Mouse (Mus musculus) hindbrain, embryonic 16.5 days (tissue): Measurements from ENCODE around the gene Antxr2. TPM values are rescaled to one million over a fixed set of nuclear protein-coding genes. Genes with fewer than 3 reads are reported as not detected.

Experiments
- ATAC-seq: fragments of 200-750 bp; cut with Nextera tagmentation; 2 replicates; pipeline ENCODE4 v1.8.0; 2017; ENCODE audit warnings: moderate TSS enrichment, moderate library complexity
- H3K27ac ChIP-seq: fragments of 300-500 bp; sonication (generic); 2 replicates; pipeline ENCODE4 v1.5.1; 2014; ENCODE audit warnings: low read depth, mild to moderate bottlenecking, control low read depth, low read length, moderate library complexity
- H3K27me3 ChIP-seq: fragments of 300-500 bp; sonication (generic); replicated peaks from 2 replicates; pipeline ENCODE4 v1.6.1; 2014; ENCODE audit warnings: low read length; ENCODE audit not compliant: control insufficient read depth, insufficient read depth
- H3K36me3 ChIP-seq: fragments of 300-500 bp; sonication (generic); 2 replicates; pipeline ENCODE4 v1.6.1; 2014; ENCODE audit warnings: mild to moderate bottlenecking, low read length, moderate library complexity, mixed read lengths; ENCODE audit not compliant: control insufficient read depth, insufficient read depth
- H3K4me1 ChIP-seq: fragments of 300-500 bp; sonication (generic); 2 replicates; pipeline ENCODE4 v1.6.1; 2014; ENCODE audit warnings: low read depth, low read length; ENCODE audit not compliant: control insufficient read depth, insufficient read depth
- H3K4me2 ChIP-seq: fragments of 300-500 bp; sonication (generic); 2 replicates; pipeline ENCODE4 v1.6.1; 2014; ENCODE audit warnings: mild to moderate bottlenecking, low read length, control low read depth, moderate library complexity
- H3K4me3 ChIP-seq: fragments of 300-500 bp; sonication (generic); 2 replicates; pipeline ENCODE4 v1.5.1; 2014; ENCODE audit warnings: mild to moderate bottlenecking, low read length, control low read depth, moderate library complexity
- H3K9ac ChIP-seq: fragments of 300-500 bp; sonication (generic); 2 replicates; pipeline ENCODE4 v1.6.1; 2014; ENCODE audit warnings: low read depth, mild to moderate bottlenecking, control low read depth, low read length, moderate library complexity
- H3K9me3 ChIP-seq: fragments of 300-500 bp; sonication (generic); 2 replicates; pipeline ENCODE4 v1.6.1; 2014; ENCODE audit warnings: mild to moderate bottlenecking, low read length, moderate library complexity; ENCODE audit not compliant: control insufficient read depth
- WGBS: fragments of 180-500 bp; shearing (Covaris S2); extraction: QIAGEN DNeasy Blood & Tissue Kit; methylation state at CpG from one replicate; pipeline ENCODE4 v1.1.7; 2014; 5-methylcytosine and 5-hydroxymethylcytosine counted together
- polyA plus RNA-seq: library from polyadenylated mRNA; unstranded; fragments of >200 nt; fragmentation: Nextera tagmentation; extraction: Ambion mirVana; gene quantifications from 2 replicates; pipeline ENCODE4 v1.2.1, GENCODE M21; 2015

The Antxr2 gene
- 2.6 and 4.9 TPM in 2 replicates for polyA plus RNA-seq

- peak within 1 kb of the TSS; percentile 99 for H3K4me2 ChIP-seq
- H3K9me3 ChIP-seq = no peaks in the 10 kb centered on the region
- 2% methylated on average over 57 of the region's 58 CpGs for WGBS
- H3K27ac ChIP-seq = peak within 1 kb of the TSS; percentile 60
- H3K36me3 ChIP-seq = no peaks in the 10 kb centered on the region
- no peaks in the 10 kb centered on the region; the same call in 1 of the 2 replicates for H3K27me3 ChIP-seq
- peak within 1 kb of the TSS; percentile 78 for H3K4me3 ChIP-seq
- peak within 1 kb of the TSS; percentile 75 for H3K9ac ChIP-seq
- H3K4me1 ChIP-seq = no peaks in the 10 kb centered on the region; the same call in 1 of the 2 replicates
- ATAC-seq = peak; percentile 73
Observed at GRCm38 (mm10) chr5:98030902-98031641, at the start of gene Antxr2. Gene Antxr2, minus strand, starts transcription at chr5:98031043.

DNA sequence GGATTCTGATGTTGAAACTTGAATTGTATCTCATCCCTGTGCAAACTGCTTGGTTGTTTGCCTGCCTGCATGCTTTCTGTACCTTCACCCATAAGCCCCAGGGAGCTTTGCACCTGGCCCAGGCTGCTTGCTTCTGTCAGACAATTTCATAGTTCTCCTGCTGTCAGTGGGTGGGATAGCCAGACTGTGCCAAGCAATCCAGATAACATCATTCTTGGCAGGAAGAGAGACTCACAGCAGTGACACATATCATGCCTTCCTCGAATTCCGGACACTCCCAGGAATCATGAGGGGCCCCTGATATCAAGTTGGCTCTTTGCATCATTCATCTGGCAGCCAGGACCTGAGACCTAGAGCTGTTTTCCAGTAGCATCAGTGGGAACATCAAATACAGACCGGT, 45.8 kb upstream of the Antxr2 start:
- H3K27ac ChIP-seq = no peak overlapping the region
- no peaks in the 10 kb centered on the region for H3K4me1 ChIP-seq
- H3K9ac ChIP-seq = no peak overlapping the region
- no peak overlapping the region for H3K4me2 ChIP-seq
- ATAC-seq = no peak
- 64% methylated on average over 3 of the region's 3 CpGs for WGBS
- H3K27me3 ChIP-seq = no peaks in the 10 kb centered on the region
- H3K36me3 ChIP-seq = no peaks in the 10 kb centered on the region
- H3K9me3 ChIP-seq = no peaks in the 10 kb centered on the region
- no peak overlapping the region for H3K4me3 ChIP-seq

DNA sequence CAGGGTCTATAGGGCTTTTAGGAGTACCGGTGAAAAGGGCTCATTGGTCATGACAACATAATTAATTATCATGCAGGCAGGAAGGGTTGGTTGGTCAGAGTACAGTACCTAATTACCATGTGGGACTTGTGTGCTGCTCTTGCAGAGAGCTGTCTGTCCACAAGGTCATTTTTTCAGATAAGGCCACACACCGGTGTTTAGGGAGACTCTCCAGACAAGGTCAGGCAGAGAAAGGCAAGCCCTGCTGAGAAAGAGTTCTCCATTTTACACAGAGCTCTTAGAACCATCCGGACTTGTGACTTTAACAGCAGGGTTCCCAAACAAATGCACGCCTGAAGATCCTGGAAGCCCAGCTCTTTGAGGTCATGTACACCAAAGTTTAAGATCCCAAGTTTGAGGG, 38.3 kb upstream of the Antxr2 start:
- no peaks in the 10 kb centered on the region for H3K27me3 ChIP-seq
- H3K4me1 ChIP-seq = no peaks in the 10 kb centered on the region
- H3K36me3 ChIP-seq = no peaks in the 10 kb centered on the region
- no peak overlapping the region for H3K9ac ChIP-seq
- WGBS = 56% methylated on average over 4 of the region's 4 CpGs
- no peaks in the 10 kb centered on the region for H3K9me3 ChIP-seq
- no peak overlapping the region for H3K27ac ChIP-seq
- H3K4me3 ChIP-seq = no peak overlapping the region
- ATAC-seq = no peak
- no peak overlapping the region for H3K4me2 ChIP-seq

DNA sequence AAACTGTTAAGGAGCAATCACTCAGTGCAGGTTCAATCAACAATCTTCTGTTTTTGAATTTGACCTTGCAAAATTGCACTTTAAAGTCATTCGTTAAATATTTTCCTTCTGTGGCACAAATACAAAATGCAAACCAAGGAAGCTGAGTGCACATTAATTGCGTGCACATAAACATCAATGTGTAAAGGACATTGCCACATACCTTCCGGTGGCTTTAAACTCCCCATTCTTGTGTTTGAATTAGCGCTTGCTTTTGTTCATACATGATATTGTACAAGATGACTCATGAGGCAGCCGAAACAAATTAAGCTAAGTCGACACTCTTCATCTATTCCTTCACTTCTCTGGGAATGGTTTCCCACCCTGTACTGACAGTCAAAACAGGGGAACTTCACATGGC, 24.4 kb upstream of the Antxr2 start:
- 91% methylated on average over 6 of the region's 6 CpGs for WGBS
- no peak overlapping the region for H3K4me2 ChIP-seq
- ATAC-seq = no peak

GRCm38 (mm10) chr5:98054834-98055233, 24.0 kb upstream of the Antxr2 start:
- 100% methylated on average over 1 of the region's 1 CpGs for WGBS
- Histone ChIP-seq H3K4me1 (no peaks in the 10 kb centered on the region), H3K9me3 (no peaks in the 10 kb centered on the region), H3K27ac (no peak overlapping the region), H3K9ac (no peak overlapping the region), H3K4me2 (no peak overlapping the region), H3K36me3 (no peaks in the 10 kb centered on the region), H3K27me3 (no peaks in the 10 kb centered on the region), H3K4me3 (no peak overlapping the region)
- no peak for ATAC-seq

More for the DNA sequence above, 24.4 kb upstream of the Antxr2 start:
- H3K4me3 ChIP-seq = no peak overlapping the region
- no peaks in the 10 kb centered on the region for H3K36me3 ChIP-seq
- no peaks in the 10 kb centered on the region for H3K27me3 ChIP-seq
- no peak overlapping the region for H3K9ac ChIP-seq
- no peak overlapping the region for H3K27ac ChIP-seq
- H3K4me1 ChIP-seq = no peaks in the 10 kb centered on the region
- H3K9me3 ChIP-seq = no peaks in the 10 kb centered on the region

- ATAC-seq = no peak
- no peaks in the 10 kb centered on the region for H3K36me3 ChIP-seq
- 91% methylated on average over 2 of the region's 2 CpGs for WGBS
- no peak overlapping the region for H3K4me2 ChIP-seq
- no peaks in the 10 kb centered on the region; the same call in 1 of the 2 replicates for H3K27me3 ChIP-seq
- no peak overlapping the region for H3K9ac ChIP-seq
- no peaks in the 10 kb centered on the region for H3K9me3 ChIP-seq
- H3K4me1 ChIP-seq = no peaks in the 10 kb centered on the region; the same call in 1 of the 2 replicates
- no peak overlapping the region for H3K4me3 ChIP-seq
- no peak overlapping the region for H3K27ac ChIP-seq
Observed at GRCm38 (mm10) chr5:98034928-98035327, 4.1 kb upstream of the Antxr2 start.

DNA sequence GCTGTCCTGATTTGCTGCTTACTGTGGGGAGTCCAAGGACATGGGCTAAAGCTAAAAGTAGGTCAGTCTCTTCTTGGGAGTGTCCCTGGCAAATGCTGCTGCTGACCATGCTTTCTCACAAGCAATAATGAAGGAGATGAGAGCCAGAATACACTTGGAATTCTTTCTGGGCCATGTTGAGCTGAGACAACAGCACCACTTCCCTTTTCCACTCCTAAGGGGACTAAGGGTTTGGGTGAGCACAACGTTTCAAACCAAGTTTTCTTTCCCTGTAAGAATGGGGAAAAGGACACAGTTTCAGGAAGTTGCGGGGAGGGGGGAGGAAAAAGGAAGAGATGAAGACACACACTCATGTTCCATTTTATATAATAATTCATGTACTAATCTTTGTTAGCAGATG, 3.4 kb upstream of the Antxr2 start:
- Histone ChIP-seq H3K4me2 (no peak overlapping the region), H3K4me3 (no peak overlapping the region), H3K4me1 (no peaks in the 10 kb centered on the region; the same call in 1 of the 2 replicates), H3K9ac (no peak overlapping the region), H3K9me3 (no peaks in the 10 kb centered on the region), H3K27me3 (no peaks in the 10 kb centered on the region; the same call in 1 of the 2 replicates), H3K36me3 (no peaks in the 10 kb centered on the region), H3K27ac (no peak overlapping the region)
- 79% methylated on average over 2 of the region's 2 CpGs for WGBS
- ATAC-seq = no peak

- H3K4me2 ChIP-seq = no peak overlapping the region
- H3K36me3 ChIP-seq = no peaks in the 10 kb centered on the region
- H3K27me3 ChIP-seq = no peaks in the 10 kb centered on the region; the same call in 1 of the 2 replicates
- H3K4me3 ChIP-seq = no peak overlapping the region
- ATAC-seq = no peak
- 72% methylated on average over 7 of the region's 7 CpGs for WGBS
- H3K9me3 ChIP-seq = no peaks in the 10 kb centered on the region
- H3K9ac ChIP-seq = no peak overlapping the region
- H3K27ac ChIP-seq = no peak overlapping the region
- no peaks in the 10 kb centered on the region; the same call in 1 of the 2 replicates for H3K4me1 ChIP-seq
Observed at GRCm38 (mm10) chr5:98032803-98033420, 2.1 kb upstream of the Antxr2 start.

DNA sequence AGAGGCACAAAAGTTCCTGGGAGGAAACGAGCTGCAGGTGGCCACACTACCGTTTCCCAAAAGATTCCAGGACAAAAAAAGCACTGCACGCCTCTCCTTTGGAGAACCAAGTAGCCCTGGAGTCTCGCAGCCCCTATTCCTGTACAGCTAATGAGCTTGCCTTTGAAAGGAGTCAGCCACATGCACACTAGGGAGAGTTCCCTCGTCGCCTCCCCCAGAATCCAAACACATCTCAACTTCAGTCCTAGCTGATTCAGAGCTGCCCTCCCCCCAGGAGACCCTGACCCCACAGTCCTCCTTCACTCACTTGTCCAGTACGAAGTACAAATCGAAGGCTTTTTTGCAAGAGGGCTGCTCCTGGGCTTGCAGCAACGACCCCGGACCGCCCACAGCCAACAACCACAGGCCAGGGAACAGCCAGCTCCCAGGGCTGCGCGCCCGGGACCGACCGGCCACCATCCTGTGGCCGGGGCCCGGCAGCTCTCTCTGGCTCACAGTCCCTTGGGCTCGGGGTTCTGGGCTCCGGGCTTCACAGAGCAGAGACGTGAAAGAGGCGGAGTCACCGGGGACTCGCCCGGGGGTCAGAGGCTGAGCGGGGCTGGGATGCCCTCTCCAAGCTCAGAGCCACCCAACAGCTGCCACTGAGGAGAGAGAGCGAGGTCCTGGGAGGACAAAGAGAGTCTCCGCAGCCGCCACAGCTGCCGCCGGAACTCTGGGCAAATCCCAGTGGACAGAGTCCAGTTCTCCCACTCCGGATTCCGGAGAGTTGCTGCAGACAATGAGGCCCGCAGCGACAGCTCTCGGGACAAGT, 547 bp downstream of the Antxr2 start:
- Histone ChIP-seq H3K9ac (peak overlapping the region; percentile 75), H3K27ac (peak overlapping the region; percentile 60), H3K4me1 (no peaks in the 10 kb centered on the region; the same call in 1 of the 2 replicates), H3K27me3 (no peaks in the 10 kb centered on the region; the same call in 1 of the 2 replicates), H3K4me2 (peak overlapping the region; percentile 99), H3K36me3 (no peaks in the 10 kb centered on the region), H3K9me3 (no peaks in the 10 kb centered on the region), H3K4me3 (peak overlapping the region; percentile 78)
- WGBS = 1% methylated on average over 36 of the region's 36 CpGs
- ATAC-seq = peak; percentile 89
